Comparison of ENCODE assay signal across 8 mouse cellular contexts in genomic region chr3:131302452-131303319, GRCm38 (mm10). TPM values are rescaled to one million over a fixed set of nuclear protein-coding genes. Genes with fewer than 3 reads are reported as not detected.
DNase-seq lines count a peak whose midpoint lies in the region; ATAC-seq lines count a peak whose summit lies in the region.

Gene Cyp2u1, minus strand, starts transcription at chr3:131303227.

- no peaks in the 10 kb centered on the region for H3K9me3 ChIP-seq in hindbrain, embryonic 13.5 days

- H3K4me3 ChIP-seq in hindbrain, embryonic 13.5 days, result peak within 1 kb of the TSS; percentile 69

- under 1% methylated on average over 71 of the region's 71 CpGs for WGBS in hindbrain, embryonic 13.5 days

- peak within 1 kb of the TSS; percentile 89 for H3K4me2 ChIP-seq in hindbrain, embryonic 13.5 days

- ATAC-seq in hindbrain, embryonic 13.5 days (ENCODE audit: low FRiP score), result peak; percentile 99

- H3K27ac ChIP-seq in hindbrain, embryonic 13.5 days, result peak within 1 kb of the TSS; percentile 79

- no peaks in the 10 kb centered on the region for H3K27me3 ChIP-seq in hindbrain, embryonic 13.5 days

- peak; percentile 90 for DNase-seq in NIH3T3 (ENCODE audit: low read depth)
- DNase-seq in cerebellum, adult 9-11 months, result peak; percentile 95
- peak; percentile 84 to 88 for DNase-seq in frontal cortex, postnatal 14 days (ENCODE audit: low spot score in 2 of 2)
- DNase-seq in layer of hippocampus, postnatal 25 days (ENCODE audit: extremely low spot score in 1 of 2, low spot score in 1 of 2), result peak; percentile 75 to 83
- DNase-seq in lung, postnatal 14 days, result peak; percentile 84
- DNase-seq in ovary, postnatal 36 days (ENCODE audit: low spot score), result peak; percentile 86
- peak; percentile 90 for DNase-seq in thymus, postnatal 14 days

- peaks cover 2% of the 10 kb centered on the region for H3K36me3 ChIP-seq in hindbrain, embryonic 13.5 days

- H3K9ac ChIP-seq in hindbrain, embryonic 13.5 days, result peak within 1 kb of the TSS; percentile 84

- H3K4me1 ChIP-seq in hindbrain, embryonic 13.5 days (replicated peaks), result peaks cover 15% of the 10 kb centered on the region; the same call in 1 of the 2 replicates

RNA-seq across cellular contexts. Expression of gene Cyp2u1, which starts in this region (rescaled TPM):
- polyA plus RNA-seq in hindbrain, embryonic 13.5 days (2015; fragmentation: Nextera tagmentation; extraction: Ambion mirVana), result 5.4 and 6.0 TPM in 2 replicates
- 10 to 100 TPM; 15.9 to 17.5 TPM for total RNA-seq in layer of hippocampus, postnatal 25 days (2021)

Comparison
In these comparisons a context has a peak if more than half of its experiments do, and no peak if none do; other contexts are left out.
1. Peak in every context shown above with its lines: DNase-seq, ATAC-seq, H3K4me3 ChIP-seq and H3K27ac ChIP-seq.